Mouse (Mus musculus): ENCODE data around the gene Zc3h10.
"Not testable (repeated sequence)": the region's sequence is repeated elsewhere in the genome, so short reads cannot be mapped to it uniquely, and the experiment has no call there.

The Zc3h10 gene

DNA sequence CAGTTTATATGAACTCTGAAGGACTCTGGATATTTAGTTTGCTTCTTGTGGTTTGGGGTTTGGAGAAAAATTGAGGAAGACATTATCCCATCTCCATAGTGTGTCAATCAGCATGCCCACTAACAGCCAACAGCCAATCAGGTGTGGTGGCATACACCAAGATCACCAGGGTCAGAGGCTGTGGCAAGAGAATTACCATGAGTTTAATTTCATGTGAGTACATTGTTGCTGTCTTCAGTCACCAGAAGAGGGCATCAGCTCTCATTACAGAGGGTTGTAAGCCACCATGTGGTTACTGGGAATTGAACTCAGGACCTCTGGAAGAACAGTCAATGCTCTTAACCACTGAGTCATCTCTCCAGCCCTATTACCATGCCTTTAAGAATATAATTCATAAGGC, 8.7 kb upstream of the Zc3h10 start:
- in situ Hi-C loops (cut with MboI; ENCODE audit: low sequenced_read_pairs), result no loop called here

DNA sequence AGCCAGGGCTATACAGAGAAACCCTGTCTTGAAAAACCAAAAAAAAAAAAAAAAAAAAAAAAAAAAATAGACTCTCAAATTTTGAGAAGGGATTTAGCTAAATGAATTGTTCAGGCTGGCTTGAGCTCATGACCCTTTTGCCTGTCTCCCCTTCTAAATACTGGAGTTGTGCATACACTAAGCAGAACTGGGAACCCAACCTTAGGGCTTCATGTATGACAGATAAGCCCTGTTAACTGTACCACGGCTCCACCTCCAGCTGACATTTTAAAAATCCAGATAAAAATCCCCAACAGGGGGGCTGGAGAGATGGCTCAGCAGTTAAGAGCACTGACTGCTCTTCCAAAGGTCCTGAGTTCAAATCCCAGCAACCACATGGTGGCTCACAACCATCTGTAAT, 8.0 kb upstream of the Zc3h10 start:
- in situ Hi-C loops (cut with MboI; ENCODE audit: low sequenced_read_pairs), result not testable (repeated sequence)

GRCm38 (mm10) chr10:128550144-128550823, 2.7 kb upstream of the Zc3h10 start:
- in situ Hi-C loops (cut with MboI; ENCODE audit: low sequenced_read_pairs), result not testable (repeated sequence)

DNA sequence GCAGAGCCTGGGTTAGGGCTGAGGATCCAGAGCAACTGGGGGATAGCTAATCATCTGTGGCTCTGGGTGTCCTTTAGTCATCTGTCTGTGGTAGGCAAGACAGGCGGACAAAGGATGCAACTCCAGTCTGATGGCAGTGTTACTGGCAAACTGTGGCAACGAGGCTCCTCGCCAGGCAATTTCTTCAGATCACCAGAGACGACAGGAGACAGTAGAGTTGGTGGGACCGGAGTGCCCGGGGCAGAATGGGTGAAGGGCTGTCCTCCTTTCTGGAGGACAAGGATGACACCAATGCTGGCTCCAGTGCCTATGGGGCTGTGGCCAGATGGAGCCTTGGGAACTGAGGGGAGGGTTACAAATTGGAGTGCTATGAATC, 2.1 kb upstream of the Zc3h10 start:
- in situ Hi-C loops (cut with MboI; ENCODE audit: low sequenced_read_pairs), result not testable (repeated sequence)

DNA sequence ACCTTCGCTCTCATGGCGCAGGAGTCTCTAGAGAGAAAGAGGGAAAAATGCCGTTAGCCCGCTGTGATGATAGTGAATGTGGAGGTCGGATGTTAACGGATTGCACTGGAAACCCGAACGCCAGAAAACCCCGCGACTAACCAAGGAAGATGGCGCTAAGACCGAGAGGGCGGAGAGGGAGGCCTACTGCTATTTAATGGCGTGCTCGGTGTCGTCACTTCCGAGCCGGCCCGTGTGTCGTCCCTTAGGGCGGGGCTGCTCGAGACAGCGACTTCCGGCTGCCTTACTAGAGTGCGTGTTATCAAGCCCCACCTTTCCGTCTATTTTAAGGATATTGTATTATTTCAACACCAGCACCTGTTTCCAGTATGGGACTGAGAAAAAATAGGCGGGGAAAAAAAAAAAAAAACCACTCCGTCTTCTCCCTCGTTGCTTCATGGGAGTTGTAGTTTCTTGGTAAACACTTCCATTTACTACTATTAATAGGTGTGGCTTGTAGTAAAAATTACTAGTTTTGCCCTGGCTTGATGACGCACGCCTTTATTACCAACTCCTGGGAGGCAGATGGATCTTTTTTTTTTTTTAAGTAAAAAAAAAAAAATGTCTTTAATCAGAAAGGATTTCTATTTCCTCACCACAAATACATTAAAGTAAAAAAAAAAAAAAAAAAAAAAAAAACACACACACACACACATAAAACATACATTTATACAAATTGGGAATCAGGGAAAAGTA, 1.5 kb upstream of the Zc3h10 start, which contains the start of gene Rpl41:
Gene Rpl41, minus strand, starts transcription at position 359 of the 735 bp plus-strand sequence.
- in situ Hi-C loops (cut with MboI; ENCODE audit: low sequenced_read_pairs), result no loop called here

GRCm38 (mm10) chr10:128548051-128548791, 647 bp upstream of the Zc3h10 start:
- in situ Hi-C loops (cut with MboI; ENCODE audit: low sequenced_read_pairs), result not testable (repeated sequence)

- in situ Hi-C loops (cut with MboI; ENCODE audit: low sequenced_read_pairs), result no loop called here
Observed at GRCm38 (mm10) chr10:128546787-128547186, 787 bp downstream of the Zc3h10 start.

DNA sequence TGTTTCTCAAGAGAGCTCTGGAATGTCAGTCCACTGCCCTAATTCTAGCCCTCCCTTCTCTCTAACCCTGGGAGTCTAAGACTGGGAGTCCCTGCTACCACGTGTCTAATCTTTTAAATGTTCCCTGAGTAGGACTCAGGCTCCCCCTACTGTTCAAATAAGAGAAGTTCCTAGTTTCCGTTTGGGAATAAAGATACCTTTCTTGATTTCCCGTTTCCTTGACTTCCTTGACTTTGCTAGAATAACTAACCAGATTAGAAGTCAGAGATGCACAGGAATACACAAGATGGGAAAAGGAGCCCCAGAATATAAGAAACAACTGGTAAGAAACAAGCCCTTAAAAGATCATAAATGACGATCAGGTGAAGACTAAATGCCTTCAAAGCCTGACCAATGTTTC, 1.2 kb downstream of the Zc3h10 start:
- in situ Hi-C loops (cut with MboI; ENCODE audit: low sequenced_read_pairs), result no loop called here

DNA sequence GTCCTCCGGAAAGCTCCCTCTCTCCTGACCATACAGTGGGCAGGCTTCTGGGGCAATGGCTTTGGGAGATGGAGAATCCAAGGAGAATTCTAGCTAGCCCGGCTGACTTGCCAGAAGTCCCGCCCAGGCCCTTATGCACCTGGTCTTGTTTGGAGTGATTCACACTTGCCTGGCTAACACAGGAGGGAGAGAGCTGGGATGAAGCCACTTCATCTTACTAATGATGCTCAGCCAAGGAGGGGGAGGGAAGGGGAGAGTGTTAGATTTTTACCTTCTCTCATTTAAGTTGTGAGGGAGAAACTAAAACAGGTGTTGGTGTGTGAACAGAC, 2.0 kb downstream of the Zc3h10 start:
- in situ Hi-C loops (cut with MboI; ENCODE audit: low sequenced_read_pairs), result no loop called here

GRCm38 (mm10) chr10:128544674-128545569, 2.7 kb downstream of the Zc3h10 start:
- in situ Hi-C loops (cut with MboI; ENCODE audit: low sequenced_read_pairs), result no loop called here

DNA sequence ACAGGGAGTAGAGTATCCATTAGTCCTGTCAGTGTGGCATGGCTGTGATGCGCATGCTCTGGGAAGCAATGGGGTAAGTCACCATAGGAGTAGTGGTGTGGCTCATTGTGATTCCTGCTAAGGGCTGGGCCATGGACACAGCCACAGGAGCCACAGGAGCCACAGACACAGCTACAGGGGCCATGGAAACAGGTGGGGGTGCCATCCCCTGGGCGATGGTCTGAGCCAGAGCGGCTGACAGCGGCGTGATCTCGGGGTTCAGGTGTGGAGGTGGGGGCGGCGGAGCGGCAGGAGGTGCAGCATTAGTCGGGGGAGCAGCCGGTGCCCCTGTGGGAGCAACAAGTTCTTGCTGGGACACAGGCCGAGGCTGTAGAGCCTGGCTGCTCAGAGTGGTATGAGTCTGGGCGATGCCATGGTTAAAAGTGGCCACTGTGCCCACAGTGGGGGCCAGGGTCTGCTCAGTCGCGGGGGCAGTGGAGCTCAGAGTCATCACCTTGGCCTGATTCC, 3.4 kb downstream of the Zc3h10 start:
- in situ Hi-C loops (cut with MboI; ENCODE audit: low sequenced_read_pairs), result no loop called here

DNA sequence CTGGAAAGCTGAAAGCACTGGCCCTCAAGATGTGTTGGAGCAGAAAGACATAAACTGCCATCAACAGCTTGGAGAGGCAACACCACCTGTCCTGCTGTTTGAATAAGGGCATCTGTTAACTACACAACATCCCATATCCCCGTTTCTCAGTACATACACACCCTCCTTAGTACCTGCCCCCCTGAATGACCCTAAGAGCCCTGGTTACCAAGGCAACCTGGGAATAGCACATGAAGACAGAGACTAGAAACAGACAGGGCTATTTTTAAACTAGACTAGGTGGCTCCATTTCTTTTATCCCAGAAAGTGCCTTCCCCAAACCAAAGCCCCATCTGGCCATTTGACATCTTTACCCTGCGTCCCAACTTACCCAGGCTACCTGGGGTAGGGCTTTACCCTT, 4.5 kb downstream of the Zc3h10 start:
- in situ Hi-C loops (cut with MboI; ENCODE audit: low sequenced_read_pairs), result no loop called here

GRCm38 (mm10) chr10:128538340-128538870, 9.2 kb downstream of the Zc3h10 start:
- in situ Hi-C loops (cut with MboI; ENCODE audit: low sequenced_read_pairs), result no loop called here

DNA sequence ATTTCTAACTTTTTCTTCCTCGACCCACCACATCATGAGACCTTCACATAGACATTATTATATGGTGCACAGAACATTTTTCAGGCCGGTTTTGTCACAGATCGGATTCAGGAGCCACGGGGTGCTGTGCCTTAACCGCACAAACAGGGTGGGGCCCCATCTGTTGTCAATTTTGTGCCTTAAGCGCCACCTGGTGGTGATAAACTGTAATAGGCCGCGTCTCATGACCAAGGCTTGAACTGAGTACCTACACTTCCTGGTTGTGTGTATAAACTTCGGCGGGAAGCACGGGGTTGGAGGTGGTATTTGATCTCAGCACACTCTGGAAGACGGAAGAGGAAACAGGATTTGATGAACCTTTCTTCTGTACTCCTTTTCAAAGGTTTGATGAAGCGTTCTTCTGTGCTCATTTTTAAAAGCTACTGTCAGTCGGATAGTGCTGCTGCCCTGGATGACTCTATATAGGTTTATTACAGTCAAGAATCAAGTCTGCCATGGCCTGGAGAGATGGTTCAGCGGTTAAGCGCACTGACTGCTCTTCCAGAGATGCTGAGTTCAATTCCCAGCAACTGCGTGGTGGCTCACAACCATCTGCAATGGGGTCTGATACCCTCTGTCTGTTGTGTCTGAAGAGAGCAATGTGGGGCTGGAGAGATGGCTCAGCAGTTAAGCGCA, 11.2 kb downstream of the Zc3h10 start:
- in situ Hi-C loops (cut with MboI; ENCODE audit: low sequenced_read_pairs), result no loop called here

GRCm38 (mm10) chr10:128535624-128536265, 11.8 kb downstream of the Zc3h10 start:
- in situ Hi-C loops (cut with MboI; ENCODE audit: low sequenced_read_pairs), result no loop called here

DNA sequence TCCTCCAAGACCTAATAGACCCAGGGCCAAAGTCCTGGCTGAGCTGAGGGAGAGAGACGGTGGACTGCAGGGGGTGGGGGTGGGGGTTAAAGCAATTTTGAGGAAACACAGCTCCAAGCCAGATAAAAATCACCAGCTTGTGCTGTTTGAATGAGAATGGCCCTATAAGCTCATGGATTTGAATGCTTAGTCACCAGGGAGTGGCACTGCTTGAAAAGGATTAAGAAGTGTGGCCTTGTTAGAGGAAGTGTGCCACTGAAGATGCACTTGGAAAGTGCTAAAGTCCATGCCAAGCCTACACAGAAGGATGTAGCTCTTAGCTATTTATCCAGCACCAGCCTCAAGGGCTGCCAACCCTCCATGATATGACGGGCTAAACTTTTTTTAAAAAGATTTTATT, 12.4 kb downstream of the Zc3h10 start:
- in situ Hi-C loops (cut with MboI; ENCODE audit: low sequenced_read_pairs), result no loop called here

- in situ Hi-C loops (cut with MboI; ENCODE audit: low sequenced_read_pairs), result no loop called here
Observed at GRCm38 (mm10) chr10:128526366-128527356, 20.9 kb downstream of the Zc3h10 start.

DNA sequence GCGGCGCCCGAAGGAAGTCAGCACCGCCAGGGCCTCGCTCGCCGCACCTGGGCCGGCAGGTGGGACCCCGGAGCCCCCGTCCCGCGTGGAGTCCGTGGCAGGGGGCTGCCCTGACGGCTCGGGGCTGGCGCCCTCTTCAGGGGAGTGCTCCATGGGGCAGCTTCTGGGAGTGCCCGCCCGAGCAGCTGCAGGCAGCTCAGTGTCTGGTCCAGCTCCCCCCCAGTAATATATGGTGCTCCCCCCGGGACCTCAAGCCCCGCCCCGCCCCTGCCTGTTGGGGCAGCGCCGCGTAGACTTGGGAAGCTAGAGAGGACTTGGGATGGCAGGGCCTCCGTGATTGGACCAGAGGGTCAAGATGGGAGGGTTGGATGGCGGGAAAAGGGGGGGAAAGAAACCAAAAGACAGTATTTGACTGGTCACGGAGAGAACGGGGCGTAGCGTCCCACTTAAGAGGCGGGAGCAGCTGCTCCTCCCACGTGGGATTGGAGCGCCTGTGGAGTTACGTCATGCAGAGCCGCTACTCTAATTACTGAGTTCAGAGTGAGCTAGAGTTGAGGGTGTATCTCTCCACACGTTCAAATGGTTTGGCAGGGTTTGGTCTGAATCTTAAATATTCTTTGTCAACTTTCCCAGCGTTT, 21.8 kb downstream of the Zc3h10 start, which contains the start of gene Esyt1:
Gene Esyt1, minus strand, starts transcription at position 201 of the 638 bp plus-strand sequence.
- in situ Hi-C loops (cut with MboI; ENCODE audit: low sequenced_read_pairs), result no loop called here
